Mouse (Mus musculus) cerebellum, postnatal 10 days (tissue): ENCODE data around the gene A330070K13Rik.

ENCODE experiments used
- DNase-seq, 2 experiments: peaks; one replicate each; pipeline ENCODE4 v3.0.0; 2021; ENCODE audit warnings: mixed read lengths in 2 of 2

Gene A330070K13Rik

GRCm38 (mm10) chr5:130384222-130384912 lies at the start of gene A330070K13Rik:
Gene A330070K13Rik (minus strand): TSS chr5:130384631.
- peak; percentile 34 to 39 for DNase-seq

GRCm38 (mm10) chr5:130411516-130411915 lies 27.1 kb upstream of the A330070K13Rik start:
- no peak for DNase-seq

GRCm38 (mm10) chr5:130409706-130410105 lies 25.3 kb upstream of the A330070K13Rik start:
- no peak for DNase-seq

GRCm38 (mm10) chr5:130405201-130405600 lies 20.8 kb upstream of the A330070K13Rik start:
- DNase-seq: peak; percentile 80 to 85

- DNase-seq: peak; percentile 95
Observed at GRCm38 (mm10) chr5:130400136-130400917, 15.9 kb upstream of the A330070K13Rik start.

GRCm38 (mm10) chr5:130395142-130395541 lies 10.7 kb upstream of the A330070K13Rik start:
- DNase-seq: peak in 1 of 2 experiments; percentile 46

- DNase-seq: peak in 1 of 2 experiments; percentile 37
Observed at GRCm38 (mm10) chr5:130394386-130394785, 10.0 kb upstream of the A330070K13Rik start.

GRCm38 (mm10) chr5:130393618-130394355 lies 9.4 kb upstream of the A330070K13Rik start:
- peak; percentile 64 to 68 for DNase-seq

- DNase-seq: no peak
Observed at GRCm38 (mm10) chr5:130386418-130386817, 2.0 kb upstream of the A330070K13Rik start.

GRCm38 (mm10) chr5:130375411-130375810 lies 9.0 kb downstream of the A330070K13Rik start:
- DNase-seq: no peak

GRCm38 (mm10) chr5:130369237-130369636 lies 15.2 kb downstream of the A330070K13Rik start, which contains the start of gene Caln1:
Gene Caln1 (plus strand): TSS chr5:130369455.
- peak; percentile 93 to 94 for DNase-seq

- peak; percentile 48 to 67 for DNase-seq
Observed at GRCm38 (mm10) chr5:130368236-130368635, 16.2 kb downstream of the A330070K13Rik start.

- no peak for DNase-seq
Observed at GRCm38 (mm10) chr5:130363773-130364172, 20.7 kb downstream of the A330070K13Rik start.

- DNase-seq: no peak
Observed at GRCm38 (mm10) chr5:130363111-130363510, 21.3 kb downstream of the A330070K13Rik start.

GRCm38 (mm10) chr5:130355223-130355622 lies 29.2 kb downstream of the A330070K13Rik start:
- DNase-seq: peak; percentile 37 to 43

- DNase-seq: no peak
Observed at GRCm38 (mm10) chr5:130345871-130346270, 38.6 kb downstream of the A330070K13Rik start.

- no peak for DNase-seq
Observed at GRCm38 (mm10) chr5:130344999-130345398, 39.4 kb downstream of the A330070K13Rik start.

- DNase-seq: no peak
Observed at GRCm38 (mm10) chr5:130340656-130341055, 43.8 kb downstream of the A330070K13Rik start.

GRCm38 (mm10) chr5:130335462-130335861 lies 49.0 kb downstream of the A330070K13Rik start:
- no peak for DNase-seq

- peak; percentile 69 to 71 for DNase-seq
Observed at GRCm38 (mm10) chr5:130333971-130334370, 50.5 kb downstream of the A330070K13Rik start.

- DNase-seq: peak; percentile 76 to 82
Observed at GRCm38 (mm10) chr5:130333566-130333965, 50.9 kb downstream of the A330070K13Rik start.

- no peak for DNase-seq
Observed at GRCm38 (mm10) chr5:130331206-130331605, 53.2 kb downstream of the A330070K13Rik start.

- peak in 1 of 2 experiments; percentile 50 for DNase-seq
Observed at GRCm38 (mm10) chr5:130330801-130331200, 53.6 kb downstream of the A330070K13Rik start.
